25 mouse cellular contexts compared by ENCODE assay signal in genomic region chr12:34594167-34594793, GRCm38 (mm10).
"Had no signal": no experiment of that assay in that cellular context is flagged by ENCODE, and none has a peak within 500 bp of the region (broad histone marks: within the 10 kb centered on the region; RNA-seq: fewer than 3 reads in every experiment).

No protein-coding gene starts in this region.

- H3K4me3 ChIP-seq: gastrocnemius, adult 2 months; heart, adult 2 months; heart, embryonic 13.5 days; heart, embryonic 15.5 days; hindbrain, embryonic 13.5 days; hindbrain, embryonic 15.5 days; intestine, embryonic 15.5 days; layer of hippocampus, adult 2 months; left cerebral cortex, adult 2 months; limb, embryonic 15.5 days; liver, embryonic 12.5 days had no signal

- H3K9ac ChIP-seq: heart, embryonic 13.5 days; heart, embryonic 15.5 days; hindbrain, embryonic 13.5 days; hindbrain, embryonic 15.5 days; intestine, embryonic 15.5 days; limb, embryonic 15.5 days; liver, embryonic 12.5 days; liver, embryonic 14.5 days had no signal

- H3K27ac ChIP-seq: gastrocnemius, adult 2 months; heart, adult 2 months; heart, embryonic 13.5 days; heart, embryonic 15.5 days; hindbrain, embryonic 13.5 days; hindbrain, embryonic 15.5 days; hindbrain, postnatal 0 days; intestine, embryonic 15.5 days; layer of hippocampus, adult 2 months; left cerebral cortex, adult 2 months; limb, embryonic 15.5 days; liver, embryonic 12.5 days; liver, embryonic 14.5 days had no signal

- H3K36me3 ChIP-seq: heart, embryonic 13.5 days; heart, embryonic 15.5 days; hindbrain, embryonic 13.5 days; hindbrain, embryonic 15.5 days; intestine, embryonic 15.5 days; limb, embryonic 15.5 days; liver, embryonic 12.5 days had no signal

- ATAC-seq: hindbrain, postnatal 0 days; inflammation-experienced regulatory T-cells, adult 6 months; intestine, embryonic 15.5 days; intestine, postnatal 0 days; liver, embryonic 12.5 days had no signal

- H3K9me3 ChIP-seq: heart, embryonic 13.5 days; heart, embryonic 15.5 days; hindbrain, embryonic 13.5 days; hindbrain, embryonic 15.5 days; intestine, embryonic 15.5 days; limb, embryonic 15.5 days; liver, embryonic 12.5 days had no signal

- DNase-seq: gastrocnemius, adult 2 months; gastrocnemius, postnatal 10 days; gastrocnemius, postnatal 25 days; heart, adult 2 months; heart, postnatal 14 days; heart, postnatal 36 days; kidney, adult 18-20 months; kidney, adult 8-10 months; kidney, postnatal 10 days; kidney, postnatal 25 days; kidney, postnatal 4 days had no signal

- H3K4me2 ChIP-seq: heart, embryonic 11.5 days; heart, embryonic 13.5 days; heart, embryonic 15.5 days; hindbrain, embryonic 13.5 days; hindbrain, embryonic 15.5 days; intestine, embryonic 15.5 days; limb, embryonic 15.5 days; liver, embryonic 12.5 days had no signal

- H3K27me3 ChIP-seq: heart, embryonic 13.5 days; heart, embryonic 15.5 days; hindbrain, embryonic 13.5 days; hindbrain, embryonic 15.5 days; intestine, embryonic 15.5 days; limb, embryonic 15.5 days; liver, embryonic 12.5 days had no signal

- H3K4me1 ChIP-seq: heart, embryonic 13.5 days; heart, embryonic 15.5 days; hindbrain, embryonic 13.5 days; hindbrain, embryonic 15.5 days; intestine, embryonic 15.5 days; limb, embryonic 15.5 days; liver, embryonic 12.5 days had no signal
